Mouse (Mus musculus) effector memory CD4-positive, alpha-beta T cell, adult 5 months (primary cell): ENCODE data around the gene Ndufa5. TPM values are rescaled to one million over a fixed set of nuclear protein-coding genes. Genes with fewer than 3 reads are reported as not detected.

Experiments used
- polyA plus RNA-seq: library from polyadenylated mRNA; unstranded; fragments of 100-300 nt; shearing (Covaris generic); gene quantifications from one replicate; pipeline ENCODE4 v1.2.1, GENCODE M21; 2017

Ndufa5 gene
- polyA plus RNA-seq = 104 TPM

DNA sequence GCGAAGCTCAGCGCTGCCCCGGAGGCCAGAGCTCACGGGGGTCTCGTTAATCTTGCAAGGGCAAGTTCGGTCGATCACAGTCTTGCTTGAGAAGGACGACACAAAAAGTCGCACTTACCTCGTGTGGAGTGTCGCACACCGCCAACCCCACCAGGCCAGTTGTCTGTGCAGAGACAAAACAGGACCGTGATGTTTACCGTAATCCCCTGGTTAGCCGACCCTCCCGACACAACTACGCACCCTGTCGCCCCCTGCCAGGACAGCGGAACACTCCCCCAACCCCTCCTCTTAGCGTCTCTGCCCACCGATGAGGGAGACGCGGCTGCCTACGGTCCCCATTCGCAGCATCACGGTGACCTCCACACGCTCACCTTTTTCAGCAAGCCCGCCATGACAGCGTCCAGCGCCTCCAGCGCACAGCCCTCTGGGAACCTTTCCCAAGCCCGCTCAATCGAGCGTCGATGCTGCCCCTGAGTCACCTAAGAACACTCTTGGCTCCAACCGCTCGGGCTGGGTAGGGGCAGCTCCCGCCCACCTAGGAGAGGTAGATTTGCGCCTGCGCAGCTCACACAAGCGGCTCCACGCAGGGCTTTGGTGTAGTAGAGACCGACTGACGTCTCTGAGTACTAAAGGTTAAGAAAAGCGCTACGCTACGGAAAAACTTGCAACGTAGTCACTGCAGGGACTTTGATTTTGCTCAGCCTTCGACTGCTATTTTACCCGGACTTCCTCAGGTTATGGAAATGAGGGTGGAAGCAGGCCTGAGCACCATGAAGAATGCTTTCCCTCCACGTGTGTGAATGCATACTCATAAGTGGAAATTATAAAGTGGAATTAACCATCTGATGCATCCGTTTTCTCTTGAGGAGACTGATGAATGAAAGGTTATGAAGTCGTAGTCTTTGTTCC lies at the start of gene Ndufa5:
Gene Ndufa5 (minus strand): TSS at position 859 of the 909 bp plus-strand sequence.

DNA sequence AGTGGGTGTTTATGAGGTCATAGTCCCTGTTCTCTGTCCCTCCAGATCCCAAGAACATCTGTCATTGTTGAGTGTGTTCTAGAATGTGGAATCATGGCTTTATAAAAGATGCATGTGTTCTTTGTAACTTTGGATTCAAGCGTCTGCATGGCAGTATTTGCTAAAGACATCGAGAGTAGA lies 141 bp upstream of the Ndufa5 start, which contains the start of gene Asb15:
Gene Asb15 (plus strand): TSS at position 81 of the 180 bp plus-strand sequence.

DNA sequence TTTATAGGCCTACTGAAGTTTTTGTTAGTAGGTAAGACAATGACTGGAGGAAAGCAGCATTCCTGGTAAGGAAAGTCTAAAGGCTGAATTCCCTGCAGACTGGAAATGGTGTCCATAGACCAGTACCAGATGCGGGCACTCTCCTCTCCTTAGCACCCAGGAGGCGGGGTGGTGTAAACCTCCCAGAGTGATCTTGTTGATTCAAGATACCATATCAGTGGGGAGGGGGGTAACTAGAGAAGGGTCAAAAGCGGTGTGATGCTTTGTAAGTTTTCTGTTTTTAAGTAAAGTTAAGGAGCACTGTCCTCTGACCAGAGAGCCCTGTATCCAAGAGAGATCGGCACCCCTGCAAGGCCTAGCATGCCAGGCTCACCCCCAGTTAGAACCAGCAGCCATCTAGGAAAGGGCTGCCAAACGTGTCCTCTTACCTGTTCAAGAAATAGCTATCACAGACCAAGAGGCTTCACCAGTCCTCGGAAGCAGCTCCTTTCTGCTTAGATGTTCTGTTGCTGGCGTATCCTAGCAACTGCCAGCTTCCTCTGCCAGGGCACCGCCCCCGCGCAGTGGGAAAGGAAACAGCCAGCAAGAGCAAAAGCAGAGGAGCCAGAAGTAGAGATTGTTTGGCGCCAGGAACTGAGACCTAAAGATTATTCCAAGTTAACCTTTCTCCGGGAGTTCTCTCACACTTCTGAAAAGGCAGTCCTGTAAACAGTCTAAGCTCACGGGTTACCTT lies 13.1 kb downstream of the Ndufa5 start, which contains the start of gene Iqub:
Gene Iqub (minus strand): TSS at position 516 of the 733 bp plus-strand sequence.

Other genes with a start within 250 kb of the Ndufa5 start
- not detected for gene Iqub, start 12.9 kb downstream of the Ndufa5 start, polyA plus RNA-seq
- gene Asb15, start 131 bp upstream of the Ndufa5 start, polyA plus RNA-seq = not detected
- not detected for gene Lmod2, start 69.7 kb upstream of the Ndufa5 start, polyA plus RNA-seq
- gene Wasl, start 137.0 kb upstream of the Ndufa5 start, polyA plus RNA-seq = 46.9 TPM
- gene Hyal6, start 205.2 kb upstream of the Ndufa5 start, polyA plus RNA-seq = 0.17 TPM
- gene Hyal4, start 220.3 kb upstream of the Ndufa5 start, polyA plus RNA-seq = not detected